9 mouse cellular contexts compared by ENCODE assay signal in the genomic region with DNA sequence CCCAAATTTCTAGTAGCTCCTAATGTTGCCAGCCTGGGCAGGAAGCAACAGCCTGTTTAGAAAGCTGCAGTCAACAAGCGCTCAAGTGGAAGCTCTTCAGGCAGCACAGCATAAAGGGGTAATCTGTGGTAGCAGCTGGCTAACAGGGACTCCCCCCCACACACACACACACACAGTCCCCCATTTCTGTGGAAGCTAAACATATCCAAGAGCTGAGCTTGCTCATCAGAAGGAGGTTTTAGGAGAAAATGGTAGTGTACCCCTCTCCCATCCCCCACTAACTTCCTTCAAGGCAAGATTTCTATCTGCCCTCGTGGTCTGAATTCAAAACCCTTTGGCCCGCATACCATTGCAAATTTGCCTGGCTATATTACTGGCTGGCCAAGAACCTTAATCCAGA. TPM values are rescaled to one million over a fixed set of nuclear protein-coding genes. Genes with fewer than 3 reads are reported as not detected.
DNase-seq lines count a peak whose midpoint lies in the region; ATAC-seq and TF ChIP-seq lines count a peak whose summit lies in the region.
"Had no signal": no experiment of that assay in that cellular context is flagged by ENCODE, and none has a peak within 500 bp of the region (broad histone marks: within the 10 kb centered on the region; RNA-seq: fewer than 3 reads in every experiment).

No protein-coding gene starts in this region.

- H3K9ac ChIP-seq in heart, embryonic 15.5 days: no peak overlapping the region
- no peak overlapping the region for H3K9ac ChIP-seq in heart, embryonic 11.5 days (ENCODE audit: low read depth, low read length)
- H3K9ac ChIP-seq in stomach, embryonic 15.5 days: no peak overlapping the region
- no peak overlapping the region for H3K9ac ChIP-seq in stomach, postnatal 0 days (ENCODE audit: low read length)

- no peak for TF ChIP-seq EP300 in stomach, postnatal 0 days (optimal IDR thresholded peaks at IDR 0.05)

- 38% methylated on average over 3 of the region's 3 CpGs for WGBS in heart, embryonic 15.5 days
- WGBS in heart, embryonic 11.5 days (ENCODE audit: insufficient replicate concordance): 41% methylated on average over 3 of the region's 3 CpGs
- 58% methylated on average over 3 of the region's 3 CpGs for WGBS in stomach, embryonic 15.5 days
- 60% methylated on average over 3 of the region's 3 CpGs for WGBS in stomach, postnatal 0 days

- intact Hi-C loops in left cerebral cortex, adult 2 months (cut with DNase I): no loop called here

- H3K9me3 ChIP-seq in heart, embryonic 15.5 days (replicated peaks): no peaks in the 10 kb centered on the region
- H3K9me3 ChIP-seq in heart, embryonic 11.5 days (replicated peaks; ENCODE audit: control insufficient read depth, low read length): no peaks in the 10 kb centered on the region
- H3K9me3 ChIP-seq in stomach, embryonic 15.5 days: no peaks in the 10 kb centered on the region
- no peaks in the 10 kb centered on the region for H3K9me3 ChIP-seq in stomach, postnatal 0 days (ENCODE audit: control insufficient read depth, low read length)

- TF ChIP-seq CTCF in stomach, postnatal 0 days (IDR thresholded peaks at IDR 0.05; ENCODE audit: low read depth): no peak
- TF ChIP-seq CTCF in left cerebral cortex, adult 2 months (IDR thresholded peaks at IDR 0.05): no peak

- no peak overlapping the region for H3K4me3 ChIP-seq in heart, embryonic 15.5 days
- H3K4me3 ChIP-seq in heart, embryonic 11.5 days (ENCODE audit: low read depth, low read length): no peak overlapping the region
- no peak overlapping the region for H3K4me3 ChIP-seq in stomach, embryonic 15.5 days (replicated peaks)
- no peak overlapping the region for H3K4me3 ChIP-seq in stomach, postnatal 0 days (ENCODE audit: low read depth, low read length)
- H3K4me3 ChIP-seq in left cerebral cortex, adult 2 months: no peak overlapping the region

- H3K4me2 ChIP-seq in heart, embryonic 15.5 days: peak overlapping the region; percentile 17; the same call in 1 of the 2 replicates
- no peak overlapping the region for H3K4me2 ChIP-seq in heart, embryonic 11.5 days
- H3K4me2 ChIP-seq in stomach, embryonic 15.5 days: 0 out of 2 replicates have a peak overlapping the region, but pooled peaks have one; percentile 2
- no peak overlapping the region for H3K4me2 ChIP-seq in stomach, postnatal 0 days (replicated peaks; ENCODE audit: low read depth)

- H3K27me3 ChIP-seq in heart, embryonic 15.5 days: no peaks in the 10 kb centered on the region
- no peaks in the 10 kb centered on the region for H3K27me3 ChIP-seq in heart, embryonic 11.5 days (ENCODE audit: control insufficient read depth, insufficient read depth, low read length)
- no peaks in the 10 kb centered on the region for H3K27me3 ChIP-seq in stomach, embryonic 15.5 days (replicated peaks)
- no peaks in the 10 kb centered on the region for H3K27me3 ChIP-seq in stomach, postnatal 0 days (ENCODE audit: control insufficient read depth, insufficient read depth, low read length)
- H3K27me3 ChIP-seq in splenic B cell, adult 2 months (ENCODE audit: control insufficient read depth, insufficient read depth, low read length, poor library complexity, severe bottlenecking): no peaks in the 10 kb centered on the region

- H3K4me1 ChIP-seq in heart, embryonic 15.5 days (replicated peaks): peaks cover 59% of the 10 kb centered on the region
- H3K4me1 ChIP-seq in heart, embryonic 11.5 days (ENCODE audit: control insufficient read depth, insufficient read depth, low read length): peaks cover 39% of the 10 kb centered on the region
- H3K4me1 ChIP-seq in stomach, embryonic 15.5 days: peaks cover 29% of the 10 kb centered on the region
- H3K4me1 ChIP-seq in stomach, postnatal 0 days (replicated peaks; ENCODE audit: control insufficient read depth, insufficient read depth): no peaks in the 10 kb centered on the region; the same call in 1 of the 2 replicates

- no peak for DNase-seq in stomach, postnatal 0 days (ENCODE audit: low spot score)
- DNase-seq in induced T-regulatory cell, adult 2 months (ENCODE audit: low read depth): peak; percentile 66
- peak; percentile 33 for DNase-seq in splenic B cell, adult 2 months (ENCODE audit: low read depth, low spot score)
- no peak for DNase-seq in left cerebral cortex, adult 2 months (ENCODE audit: extremely low spot score in 1 of 2, low spot score in 2 of 2)
- no peak for DNase-seq in MN1 (ENCODE audit: low spot score)
- DNase-seq: midbrain, embryonic 14.5 days had no signal

- H3K36me3 ChIP-seq in heart, embryonic 15.5 days: peaks cover 4% of the 10 kb centered on the region; the same call in 1 of the 2 replicates
- no peaks in the 10 kb centered on the region for H3K36me3 ChIP-seq in heart, embryonic 11.5 days (ENCODE audit: control insufficient read depth, insufficient read depth, low read length)
- H3K36me3 ChIP-seq in stomach, embryonic 15.5 days: no peaks in the 10 kb centered on the region
- no peaks in the 10 kb centered on the region for H3K36me3 ChIP-seq in stomach, postnatal 0 days (ENCODE audit: control insufficient read depth, insufficient read depth, low read length)
- H3K36me3 ChIP-seq in splenic B cell, adult 2 months (ENCODE audit: control insufficient read depth, insufficient read depth, low read length, poor library complexity, severe bottlenecking): no peaks in the 10 kb centered on the region

- H3K27ac ChIP-seq in heart, embryonic 15.5 days: no peak overlapping the region
- H3K27ac ChIP-seq in heart, embryonic 11.5 days (ENCODE audit: low read depth, low read length): no peak overlapping the region
- H3K27ac ChIP-seq in stomach, embryonic 15.5 days: no peak overlapping the region
- no peak overlapping the region for H3K27ac ChIP-seq in stomach, postnatal 0 days (replicated peaks)
- no peak overlapping the region for H3K27ac ChIP-seq in left cerebral cortex, adult 2 months

- no peak for ATAC-seq in heart, embryonic 15.5 days (replicated peaks; ENCODE audit: insufficient number of reproducible peaks, insufficient read depth, low FRiP score, low read depth)
- ATAC-seq in heart, embryonic 11.5 days (replicated peaks; ENCODE audit: insufficient number of reproducible peaks, low FRiP score, low TSS enrichment): no peak
- ATAC-seq in stomach, embryonic 15.5 days (ENCODE audit: insufficient read depth, low FRiP score, low read depth): no peak
- no peak for ATAC-seq in stomach, postnatal 0 days (ENCODE audit: low FRiP score, low TSS enrichment)

RNA-seq across cellular contexts. Expression of a gene that starts 20.4 kb away (rescaled TPM):
- 2.7 and 3.2 TPM in 2 replicates for polyA plus RNA-seq in heart, embryonic 15.5 days (2015; fragmentation: Nextera tagmentation; extraction: Ambion mirVana)
- 2.9 and 3.7 TPM in 2 replicates for polyA plus RNA-seq in heart, embryonic 11.5 days (2014; fragmentation: Nextera tagmentation; extraction: Ambion mirVana)
- 3.9 and 4.0 TPM in 2 replicates for polyA plus RNA-seq in stomach, embryonic 15.5 days (2015; fragmentation: Nextera tagmentation; extraction: Ambion mirVana)
- 1.5 and 1.7 TPM in 2 replicates for polyA plus RNA-seq in stomach, postnatal 0 days (2015; fragmentation: Nextera tagmentation; extraction: Ambion mirVana)
- total RNA-seq in left cerebral cortex, adult 2 months (2021): 1 to 10 TPM; 2.9 to 3.4 TPM

Comparison
In these comparisons a context has a peak if more than half of its experiments do, and no peak if none do; other contexts are left out.
1. H3K4me2 ChIP-seq: peak in heart, embryonic 15.5 days (single experiment) and stomach, embryonic 15.5 days (single experiment); none in heart, embryonic 11.5 days (single experiment) and stomach, postnatal 0 days (single experiment).
2. DNase-seq: peak in induced T-regulatory cell, adult 2 months (single experiment) and splenic B cell, adult 2 months (single experiment); none in stomach, postnatal 0 days (single experiment), left cerebral cortex, adult 2 months (0 of 2) and MN1 (single experiment).